Mouse (Mus musculus) cortical plate, adult 2 months (tissue): ENCODE results near the gene Smug1. TPM values are rescaled to one million over a fixed set of nuclear protein-coding genes. Genes with fewer than 3 reads are reported as not detected.

Source experiments
- H3K27ac ChIP-seq: fragments of 200-500 bp; 2 replicates; pipeline ENCODE4 v1.5.1; 2012; ENCODE audit warnings: low read length, control low read depth, inconsistent platforms; ENCODE audit not compliant: insufficient read depth
- H3K4me1 ChIP-seq: fragments of 200-500 bp; 2 replicates; pipeline ENCODE4 v1.6.1; 2011; ENCODE audit warnings: low read length; ENCODE audit not compliant: control insufficient read depth, insufficient read depth
- H3K4me3 ChIP-seq: fragments of 200-500 bp; 2 replicates; pipeline ENCODE4 v1.5.1; 2011; ENCODE audit warnings: mild to moderate bottlenecking, low read length, control low read depth; ENCODE audit not compliant: insufficient read depth
- CTCF ChIP-seq: fragments of 200-500 bp; IDR thresholded peaks from 2 replicates; pipeline ENCODE4 v1.5.1; 2011; ENCODE audit warnings: mild to moderate bottlenecking, control low read depth, low read length; ENCODE audit not compliant: insufficient read depth; ENCODE audit errors: extremely low read depth
- POLR2A ChIP-seq: fragments of 200-500 bp; IDR thresholded peaks from 2 replicates; pipeline ENCODE4 v1.6.1; 2011; ENCODE audit warnings: mild to moderate bottlenecking, low read length, control low read depth; ENCODE audit not compliant: insufficient read depth; ENCODE audit errors: extremely low read depth
- polyA plus RNA-seq: library from polyadenylated mRNA; depleted of rRNA; stranded (reverse); fragments of >200 nt; gene quantifications from 2 replicates; pipeline ENCODE4 v1.2.3, GENCODE M21; 2012

Smug1 gene
- polyA plus RNA-seq, 1 experiment, result 19.9 TPM

DNA sequence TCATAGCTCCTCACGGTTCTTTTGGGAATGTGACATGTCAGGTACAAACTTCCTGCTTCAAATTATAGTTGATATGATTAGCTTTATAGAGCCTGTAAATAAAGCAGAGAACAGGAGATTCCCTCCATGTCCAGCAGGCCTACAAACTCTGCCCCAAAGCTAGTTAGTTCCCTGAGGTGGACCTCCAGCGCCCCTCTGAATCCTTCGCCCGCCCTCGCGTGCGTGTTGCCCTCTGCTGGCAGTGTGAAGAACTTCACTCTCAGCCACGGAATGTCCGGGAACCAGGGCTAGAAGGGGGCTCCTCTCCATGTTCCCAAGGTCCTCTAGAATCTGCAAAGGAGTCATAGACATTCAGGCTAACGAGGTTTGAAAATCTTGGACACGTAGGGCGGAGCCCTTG, 11.2 kb upstream of the Smug1 start:
- H3K4me3 ChIP-seq, result no peak overlapping the region
- H3K4me1 ChIP-seq, result no peaks in the 10 kb centered on the region
- no peak overlapping the region for H3K27ac ChIP-seq
- peak; percentile 49 for TF ChIP-seq CTCF
- no peak for TF ChIP-seq POLR2A

DNA sequence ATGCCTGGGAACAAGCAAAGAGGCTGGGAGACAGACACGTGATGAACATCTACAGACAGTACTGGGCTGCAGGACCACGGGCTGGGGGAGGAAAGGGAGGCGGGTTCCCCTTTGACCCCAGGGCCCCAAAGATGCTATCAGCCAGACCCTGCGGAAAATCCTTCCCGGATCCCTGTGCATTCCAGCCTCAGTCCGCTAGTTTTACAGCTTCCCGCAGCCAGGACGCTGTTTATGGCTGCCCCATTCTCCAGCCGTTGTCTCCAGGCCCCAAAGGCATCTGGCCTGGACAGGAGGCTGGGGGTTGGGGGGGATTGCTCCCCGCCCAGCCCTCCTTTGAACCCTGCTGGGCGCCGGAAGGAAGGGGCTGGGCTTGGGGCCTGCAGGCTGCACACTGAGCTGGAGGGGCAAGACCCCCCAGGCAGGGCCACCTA, 10.7 kb upstream of the Smug1 start:
- TF ChIP-seq POLR2A, result no peak
- TF ChIP-seq CTCF, result no peak
- Histone ChIP-seq H3K4me3 (no peak overlapping the region), H3K27ac (no peak overlapping the region), H3K4me1 (no peaks in the 10 kb centered on the region)

DNA sequence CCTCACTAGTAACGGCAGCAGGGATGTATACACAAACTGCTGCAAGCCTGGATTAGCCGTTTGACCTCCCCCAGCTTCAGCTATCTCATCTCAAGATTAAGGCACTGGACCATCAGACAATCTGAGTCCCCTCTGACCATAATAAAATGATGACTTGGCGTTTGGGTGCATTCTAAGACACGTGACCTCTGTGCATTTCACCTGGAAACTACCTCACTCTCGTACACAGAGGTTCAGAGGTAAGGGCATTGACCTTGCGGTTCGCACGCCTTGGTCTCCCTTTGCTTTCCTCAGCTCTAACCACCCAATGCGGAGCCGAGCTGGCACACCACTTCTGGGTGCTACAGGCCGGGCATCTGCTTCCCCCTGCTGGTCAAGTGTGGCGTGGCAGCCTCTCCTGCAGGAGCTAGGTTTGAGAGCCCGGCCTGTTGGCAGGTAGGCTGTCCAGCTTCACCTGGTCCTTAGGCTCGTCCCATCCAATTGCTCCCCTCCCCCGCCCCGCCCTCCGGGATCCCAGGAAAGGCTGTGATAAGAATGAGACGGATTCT, 10.1 kb upstream of the Smug1 start:
- no peak overlapping the region for H3K4me3 ChIP-seq
- no peaks in the 10 kb centered on the region for H3K4me1 ChIP-seq
- peak; percentile 90 for TF ChIP-seq CTCF
- no peak for TF ChIP-seq POLR2A
- no peak overlapping the region for H3K27ac ChIP-seq

DNA sequence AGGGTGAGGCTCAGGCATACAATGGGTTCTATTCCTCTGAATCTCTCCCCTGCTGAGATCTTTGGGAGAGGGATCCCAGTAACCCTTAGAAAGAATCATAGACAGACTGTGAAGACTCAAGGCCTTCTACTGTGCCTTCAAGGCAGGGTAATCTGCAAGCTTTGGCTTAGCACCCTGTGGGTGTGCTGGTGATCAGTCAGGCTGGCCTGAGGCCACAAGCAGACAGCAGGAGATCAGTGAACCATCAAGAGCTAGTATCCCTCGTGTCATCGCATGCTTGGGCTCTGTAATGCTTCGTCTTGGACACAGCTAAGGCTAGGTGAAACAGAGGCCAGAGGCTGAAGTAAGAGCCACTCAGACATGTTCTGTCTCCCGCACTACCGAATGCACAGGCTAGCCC, 6.4 kb upstream of the Smug1 start:
- Histone ChIP-seq H3K4me3 (no peak overlapping the region), H3K27ac (no peak overlapping the region), H3K4me1 (no peaks in the 10 kb centered on the region)
- no peak for TF ChIP-seq POLR2A
- no peak for TF ChIP-seq CTCF

DNA sequence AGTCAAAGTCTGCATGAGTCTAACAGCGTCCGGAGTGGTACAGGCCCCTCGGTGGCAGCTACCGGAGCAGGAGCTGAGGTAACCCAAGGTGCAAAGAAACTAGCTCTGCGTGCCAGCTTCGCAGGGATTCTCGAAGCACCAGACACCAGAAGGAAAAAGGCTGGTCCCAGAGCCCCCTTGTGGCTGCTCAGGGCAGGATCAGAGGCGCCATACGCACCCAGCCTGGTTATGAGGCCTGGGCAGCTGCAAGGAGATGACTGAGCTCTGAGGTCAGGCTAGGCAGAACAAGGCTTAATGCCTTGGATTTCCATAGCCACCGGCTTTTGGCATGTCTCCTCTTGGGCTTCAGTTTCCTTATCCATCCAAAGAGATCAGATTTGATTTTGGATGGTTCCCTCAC, 5.6 kb upstream of the Smug1 start:
- Histone ChIP-seq H3K4me1 (no peaks in the 10 kb centered on the region), H3K4me3 (no peak overlapping the region), H3K27ac (no peak overlapping the region)
- TF ChIP-seq CTCF, result peak; percentile 49
- TF ChIP-seq POLR2A, result no peak

DNA sequence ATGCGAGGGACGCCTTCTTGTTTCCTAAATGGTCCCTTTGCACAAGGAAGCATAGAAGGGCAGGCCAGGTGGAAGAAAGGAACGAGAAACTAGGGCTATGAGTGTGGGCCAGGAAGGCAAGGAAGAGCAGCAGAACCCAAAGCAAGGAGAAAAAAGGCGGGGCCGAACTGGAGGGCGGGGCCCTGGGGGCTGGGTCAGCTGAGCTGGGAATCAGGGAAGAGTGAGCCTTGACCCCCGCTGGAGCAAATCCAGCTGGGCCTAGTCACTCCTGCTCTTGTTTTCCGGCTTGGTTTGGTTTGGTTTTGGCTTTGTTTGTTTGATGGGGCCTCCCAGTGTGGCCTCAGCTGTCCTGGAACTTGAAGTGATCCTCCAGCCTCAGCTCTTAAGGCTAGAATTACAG, 4.4 kb upstream of the Smug1 start:
- no peak for TF ChIP-seq POLR2A
- no peak for TF ChIP-seq CTCF

DNA sequence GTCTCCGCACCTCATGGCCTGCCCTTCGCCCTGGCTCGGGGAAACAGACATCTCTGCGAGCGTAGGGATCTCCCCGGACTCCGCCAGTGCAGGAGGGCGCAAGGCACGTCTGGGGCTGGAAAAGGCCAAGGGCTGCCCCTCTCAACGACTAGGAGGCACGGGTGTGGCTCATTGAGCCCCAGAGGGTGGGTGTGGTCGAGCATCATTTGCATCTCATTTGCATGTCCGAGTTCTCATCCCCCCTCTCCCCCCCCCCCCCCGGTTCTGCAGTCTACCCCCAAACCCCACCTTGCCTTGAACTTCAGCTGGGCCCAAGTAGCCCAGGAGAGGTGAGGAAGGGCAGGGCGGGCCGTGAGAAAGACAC, 3.4 kb upstream of the Smug1 start:
- H3K4me1 ChIP-seq, result no peaks in the 10 kb centered on the region
- TF ChIP-seq CTCF, result no peak
- no peak for TF ChIP-seq POLR2A
- H3K27ac ChIP-seq, result no peak overlapping the region
- no peak overlapping the region for H3K4me3 ChIP-seq

More for the DNA sequence above, 4.4 kb upstream of the Smug1 start:
- H3K27ac ChIP-seq, result no peak overlapping the region
- no peak overlapping the region for H3K4me3 ChIP-seq
- no peaks in the 10 kb centered on the region for H3K4me1 ChIP-seq

DNA sequence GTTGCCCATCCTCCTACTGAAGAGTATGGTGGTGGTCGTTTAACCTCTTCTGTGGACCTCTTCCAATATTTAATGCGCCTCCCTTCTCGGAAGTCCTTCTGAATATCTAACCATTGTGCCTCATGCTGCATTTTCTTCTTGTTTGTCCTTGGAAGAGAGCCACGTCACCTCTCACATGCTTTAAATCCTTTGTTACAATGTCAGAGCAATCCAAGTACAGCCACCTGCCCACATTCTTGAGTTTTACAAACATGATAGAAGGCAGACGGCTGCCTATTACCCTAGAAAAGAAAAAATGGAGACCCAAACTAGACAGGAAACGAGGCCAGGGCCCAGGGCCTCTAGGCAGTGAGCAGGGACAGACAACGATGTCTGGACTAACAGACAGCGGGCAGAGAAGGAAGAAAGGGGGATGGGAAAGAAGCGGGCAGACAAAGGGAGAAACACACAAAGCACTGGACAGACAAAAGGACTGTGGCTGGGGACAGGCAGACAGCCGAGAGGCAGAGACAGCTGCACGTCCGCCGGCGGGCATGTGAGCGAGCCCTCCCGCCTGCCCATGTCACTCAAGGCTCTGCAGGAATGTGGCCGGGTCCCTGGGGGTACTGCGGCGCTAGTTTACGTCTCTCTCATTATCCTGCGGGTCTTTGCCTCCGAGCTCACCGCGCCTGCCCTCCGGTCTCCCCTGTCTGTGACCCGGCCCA, 2.9 kb upstream of the Smug1 start:
- TF ChIP-seq CTCF (no peak), POLR2A (no peak)
- 0 out of 2 replicates have a peak overlapping the region, but pooled peaks have one; percentile 28 for H3K4me3 ChIP-seq
- H3K27ac ChIP-seq, result no peak overlapping the region
- no peaks in the 10 kb centered on the region for H3K4me1 ChIP-seq

DNA sequence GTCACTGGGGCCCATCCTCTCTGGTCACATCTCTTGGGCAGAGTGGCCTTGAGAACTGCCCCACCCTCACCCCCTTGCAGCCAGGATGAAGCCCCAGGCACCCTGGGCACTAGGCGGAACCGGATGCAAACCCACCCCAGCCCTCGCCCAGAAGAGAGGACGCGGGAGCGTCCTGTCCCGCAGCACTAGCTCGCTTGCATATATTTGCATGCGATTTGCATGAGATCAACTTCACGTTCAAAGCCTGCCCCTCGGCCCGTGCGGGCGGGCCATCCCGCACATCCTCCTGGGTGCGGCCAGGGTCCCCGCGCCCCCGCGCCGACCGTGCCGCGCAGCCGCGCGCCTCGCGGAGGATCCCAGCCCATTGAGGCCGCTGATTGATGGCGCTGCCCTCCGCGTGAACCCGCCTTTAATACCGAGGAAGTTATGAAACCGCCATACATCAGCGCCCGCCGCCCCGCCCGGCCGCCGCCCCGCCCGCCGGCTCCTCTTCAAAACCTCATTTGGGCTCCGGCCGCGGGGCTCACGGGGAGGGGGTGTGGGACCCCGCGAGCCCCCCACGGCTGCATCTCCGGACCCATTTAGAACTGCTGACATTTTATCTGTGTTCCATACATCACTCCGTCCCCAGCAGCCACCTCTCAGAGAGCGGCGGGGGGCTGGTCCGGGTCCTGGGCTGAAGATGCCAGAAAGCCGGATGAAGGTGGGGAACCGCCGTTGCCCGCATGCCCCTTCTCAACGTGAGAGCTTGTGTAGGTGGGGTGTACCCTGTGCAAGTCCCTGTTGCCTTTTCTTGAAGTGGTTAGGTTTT, 2.1 kb upstream of the Smug1 start:
- peak overlapping the region; percentile 28 for H3K4me3 ChIP-seq
- no peak overlapping the region for H3K27ac ChIP-seq
- TF ChIP-seq POLR2A, result no peak
- no peak for TF ChIP-seq CTCF
- H3K4me1 ChIP-seq, result no peaks in the 10 kb centered on the region

DNA sequence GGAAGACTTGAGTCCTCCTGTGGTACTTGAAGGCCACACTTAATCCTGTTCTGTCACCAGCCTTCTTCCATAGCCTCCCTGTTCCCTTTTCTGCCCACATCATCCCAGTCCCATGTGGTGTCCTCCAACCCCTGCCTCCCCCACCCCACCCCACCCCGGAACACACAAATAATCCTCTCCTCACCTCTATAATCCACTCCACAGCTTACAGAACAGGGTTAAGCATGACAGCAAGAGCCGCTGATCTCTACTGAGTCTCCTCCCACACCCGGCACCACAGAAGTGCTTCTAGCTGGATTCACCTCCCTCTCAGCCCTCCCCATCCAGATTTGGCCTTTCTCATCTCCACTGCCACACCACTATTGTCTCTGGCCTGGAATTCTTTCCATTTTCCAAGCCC, 894 bp upstream of the Smug1 start:
- Histone ChIP-seq H3K4me1 (no peaks in the 10 kb centered on the region), H3K27ac (no peak overlapping the region), H3K4me3 (no peak overlapping the region)
- TF ChIP-seq POLR2A (no peak), CTCF (no peak)
